Mouse (Mus musculus) small intestine, adult 2 months (tissue): ENCODE results near the gene Csf2rb2.

Experiments used
- CTCF ChIP-seq: fragments of 200-500 bp; IDR thresholded peaks from 2 replicates; pipeline ENCODE4 v1.5.1; 2012; ENCODE audit warnings: low read depth, mild to moderate bottlenecking, control low read depth, inconsistent platforms, low read length, moderate library complexity, mixed read lengths; ENCODE audit not compliant: insufficient replicate concordance, insufficient read length; ENCODE audit errors: extremely low read depth
- POLR2A ChIP-seq: fragments of 200-500 bp; IDR thresholded peaks from 2 replicates; pipeline ENCODE4 v1.6.1; 2012; ENCODE audit warnings: low read depth, mild to moderate bottlenecking, control low read depth, inconsistent platforms, low read length, moderate library complexity

DNA sequence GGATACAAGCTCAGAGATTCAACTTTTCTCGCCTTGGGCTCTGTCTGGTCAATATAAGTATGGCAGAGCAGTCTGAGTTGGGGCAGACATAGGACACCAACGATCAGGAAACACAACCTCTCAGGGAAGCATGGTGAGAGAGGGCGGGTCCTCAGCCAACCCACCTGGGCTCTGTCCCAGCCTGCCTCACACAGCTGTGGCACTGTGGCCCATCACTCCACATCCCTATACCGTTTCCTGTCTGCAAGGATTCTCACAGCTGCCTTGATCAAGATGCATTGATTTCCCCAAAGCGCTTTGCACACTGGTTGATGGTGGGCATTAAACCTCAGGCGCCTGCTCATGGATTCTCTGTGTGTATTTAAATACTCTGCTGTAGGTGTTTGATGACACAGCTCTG, 27.5 kb upstream of the Csf2rb2 start:
- TF ChIP-seq CTCF (no peak), POLR2A (no peak)
